Mouse (Mus musculus) erythroblast, adult 5-6 weeks (primary cell): ENCODE measurements around the gene Pa2g4. TPM values are rescaled to one million over a fixed set of nuclear protein-coding genes. Genes with fewer than 3 reads are reported as not detected.

Experiments
- ATAC-seq: replicated peaks from 2 replicates; pipeline ENCODE4 v1.8.0; 2016; ENCODE audit warnings: moderate number of reproducible peaks, mild to moderate bottlenecking, moderate TSS enrichment, inconsistent platforms; ENCODE audit not compliant: poor library complexity, low FRiP score, severe bottlenecking
- total RNA-seq, 2 experiments: library from RNA; stranded (forward) in 1 of 2; stranded (reverse) in 1 of 2; fragments of 150-400 nt in 1 of 2; fragments of 200-764, 138-1000 nt in 1 of 2; gene quantifications; 2 replicates each; pipeline versions ENCODE4 v1.2.3 to v1.2.4; 2015 to 2017; ENCODE audit warnings: low replicate concordance in 2 of 2

Gene Pa2g4
- total RNA-seq, 2 experiments from 2014 or later = 42.9 to 71.3 TPM

GRCm38 (mm10) chr10:128509831-128510230 lies 56.0 kb downstream of the Pa2g4 start:
- no peak for ATAC-seq

GRCm38 (mm10) chr10:128509203-128509602 lies 56.6 kb downstream of the Pa2g4 start:
- no peak for ATAC-seq

- no peak for ATAC-seq
Observed at GRCm38 (mm10) chr10:128508260-128508659, 57.5 kb downstream of the Pa2g4 start.

Other genes starting within 250 kb of the Pa2g4 start
- 30.7 and 48.6 TPM in 2 replicates for gene Cnpy2, start 243.5 kb downstream of the Pa2g4 start, total RNA-seq (2015; ENCODE audit: low replicate concordance)
- 15.5 and 38.3 TPM in 2 replicates for gene Cnpy2, start 243.5 kb downstream of the Pa2g4 start, total RNA-seq (2017; ENCODE audit: low replicate concordance)
- 60.5 and 67.5 TPM in 2 replicates for gene Cs, start 228.3 kb downstream of the Pa2g4 start, total RNA-seq (2015; ENCODE audit: low replicate concordance)
- 26.2 and 30.6 TPM in 2 replicates for gene Cs, start 228.3 kb downstream of the Pa2g4 start, total RNA-seq (2017; ENCODE audit: low replicate concordance)
- gene Coq10a, start 197.0 kb downstream of the Pa2g4 start, total RNA-seq (2015; ENCODE audit: low replicate concordance) = 1.9 and 5.6 TPM in 2 replicates
- 2.8 and 3.2 TPM in 2 replicates for gene Coq10a, start 197.0 kb downstream of the Pa2g4 start, total RNA-seq (2017; ENCODE audit: low replicate concordance)
- 7.7 and 30.0 TPM in 2 replicates for gene Ankrd52, start 188.9 kb downstream of the Pa2g4 start, total RNA-seq (2015; ENCODE audit: low replicate concordance)
- 2.9 and 3.5 TPM in 2 replicates for gene Ankrd52, start 188.9 kb downstream of the Pa2g4 start, total RNA-seq (2017; ENCODE audit: low replicate concordance)
- gene Slc39a5, start 164.8 kb downstream of the Pa2g4 start, total RNA-seq (2015; ENCODE audit: low replicate concordance) = not detected in 2 replicates
- not detected in 2 replicates for gene Slc39a5, start 164.8 kb downstream of the Pa2g4 start, total RNA-seq (2017; ENCODE audit: low replicate concordance)
- 11.1 and 20.1 TPM in 2 replicates for gene Nabp2, start 154.5 kb downstream of the Pa2g4 start, total RNA-seq (2015; ENCODE audit: low replicate concordance)
- 7.4 and 15.2 TPM in 2 replicates for gene Nabp2, start 154.5 kb downstream of the Pa2g4 start, total RNA-seq (2017; ENCODE audit: low replicate concordance)
- gene Rnf41, start 154.3 kb downstream of the Pa2g4 start, total RNA-seq (2015; ENCODE audit: low replicate concordance) = 2.9 and 4.6 TPM in 2 replicates
- 2.9 and 3.3 TPM in 2 replicates for gene Rnf41, start 154.3 kb downstream of the Pa2g4 start, total RNA-seq (2017; ENCODE audit: low replicate concordance)
- gene Smarcc2, start 106.7 kb downstream of the Pa2g4 start, total RNA-seq (2015; ENCODE audit: low replicate concordance) = 22.1 and 31.6 TPM in 2 replicates
- gene Smarcc2, start 106.7 kb downstream of the Pa2g4 start, total RNA-seq (2017; ENCODE audit: low replicate concordance) = 29.0 and 34.7 TPM in 2 replicates
- 410 and 475 TPM in 2 replicates for gene Myl6, start 71.8 kb downstream of the Pa2g4 start, total RNA-seq (2015; ENCODE audit: low replicate concordance)
- 558 TPM in 2 replicates for gene Myl6, start 71.8 kb downstream of the Pa2g4 start, total RNA-seq (2017; ENCODE audit: low replicate concordance)
- 5.4 TPM in 1 of 2 replicates, not detected in the other for gene Myl6b, start 67.3 kb downstream of the Pa2g4 start, total RNA-seq (2015; ENCODE audit: low replicate concordance)
- 0.85 TPM in 1 of 2 replicates, not detected in the other for gene Myl6b, start 67.3 kb downstream of the Pa2g4 start, total RNA-seq (2017; ENCODE audit: low replicate concordance)
- 15.2 and 16.9 TPM in 2 replicates for gene Esyt1, start 40.1 kb downstream of the Pa2g4 start, total RNA-seq (2015; ENCODE audit: low replicate concordance)
- 24.8 and 27.9 TPM in 2 replicates for gene Esyt1, start 40.1 kb downstream of the Pa2g4 start, total RNA-seq (2017; ENCODE audit: low replicate concordance)
- gene Zc3h10, start 18.2 kb downstream of the Pa2g4 start, total RNA-seq (2015; ENCODE audit: low replicate concordance) = 0.19 and 0.63 TPM in 2 replicates
- gene Zc3h10, start 18.2 kb downstream of the Pa2g4 start, total RNA-seq (2017; ENCODE audit: low replicate concordance) = 2.8 and 3.2 TPM in 2 replicates
- gene Rpl41, start 16.7 kb downstream of the Pa2g4 start, total RNA-seq (2015; ENCODE audit: low replicate concordance) = 936 and 1,095 TPM in 2 replicates
- 729 and 801 TPM in 2 replicates for gene Rpl41, start 16.7 kb downstream of the Pa2g4 start, total RNA-seq (2017; ENCODE audit: low replicate concordance)
- gene Erbb3, start 23.7 kb upstream of the Pa2g4 start, total RNA-seq (2015; ENCODE audit: low replicate concordance) = 0.63 TPM in 1 of 2 replicates, not detected in the other
- gene Erbb3, start 23.7 kb upstream of the Pa2g4 start, total RNA-seq (2017; ENCODE audit: low replicate concordance) = 0.09 TPM in 1 of 2 replicates, not detected in the other
- 345 and 426 TPM in 2 replicates for gene Rps26, start 60.8 kb upstream of the Pa2g4 start, total RNA-seq (2015; ENCODE audit: low replicate concordance)
- 114 and 205 TPM in 2 replicates for gene Rps26, start 60.8 kb upstream of the Pa2g4 start, total RNA-seq (2017; ENCODE audit: low replicate concordance)
- not detected in 2 replicates for gene Ikzf4, start 80.0 kb upstream of the Pa2g4 start, total RNA-seq (2015; ENCODE audit: low replicate concordance)
- 0.09 TPM in 1 of 2 replicates, not detected in the other for gene Ikzf4, start 80.0 kb upstream of the Pa2g4 start, total RNA-seq (2017; ENCODE audit: low replicate concordance)
- gene Suox, start 108.1 kb upstream of the Pa2g4 start, total RNA-seq (2015; ENCODE audit: low replicate concordance) = 3.1 and 7.5 TPM in 2 replicates
- 8.4 and 11.3 TPM in 2 replicates for gene Suox, start 108.1 kb upstream of the Pa2g4 start, total RNA-seq (2017; ENCODE audit: low replicate concordance)
- gene Rab5b, start 130.3 kb upstream of the Pa2g4 start, total RNA-seq (2015; ENCODE audit: low replicate concordance) = 26.9 and 42.2 TPM in 2 replicates
- gene Rab5b, start 130.3 kb upstream of the Pa2g4 start, total RNA-seq (2017; ENCODE audit: low replicate concordance) = 64.8 and 71.7 TPM in 2 replicates
- gene Pmel, start 138.2 kb upstream of the Pa2g4 start, total RNA-seq (2015; ENCODE audit: low replicate concordance) = not detected in 2 replicates
- not detected in 2 replicates for gene Pmel, start 138.2 kb upstream of the Pa2g4 start, total RNA-seq (2017; ENCODE audit: low replicate concordance)
- 29.8 and 37.2 TPM in 2 replicates for gene Cdk2, start 139.0 kb upstream of the Pa2g4 start, total RNA-seq (2015; ENCODE audit: low replicate concordance)
- gene Cdk2, start 139.0 kb upstream of the Pa2g4 start, total RNA-seq (2017; ENCODE audit: low replicate concordance) = 21.0 and 34.3 TPM in 2 replicates
- gene Dgka, start 178.9 kb upstream of the Pa2g4 start, total RNA-seq (2015; ENCODE audit: low replicate concordance) = 8.2 and 13.4 TPM in 2 replicates
- 2.9 and 4.7 TPM in 2 replicates for gene Dgka, start 178.9 kb upstream of the Pa2g4 start, total RNA-seq (2017; ENCODE audit: low replicate concordance)
- 2.5 and 17.5 TPM in 2 replicates for gene Pym1, start 181.9 kb upstream of the Pa2g4 start, total RNA-seq (2015; ENCODE audit: low replicate concordance)
- 9.1 and 12.4 TPM in 2 replicates for gene Pym1, start 181.9 kb upstream of the Pa2g4 start, total RNA-seq (2017; ENCODE audit: low replicate concordance)
- gene Mmp19, start 224.9 kb upstream of the Pa2g4 start, total RNA-seq (2015; ENCODE audit: low replicate concordance) = 0.38 TPM in 1 of 2 replicates, not detected in the other
- gene Mmp19, start 224.9 kb upstream of the Pa2g4 start, total RNA-seq (2017; ENCODE audit: low replicate concordance) = 0.85 and 1.5 TPM in 2 replicates
- gene Dnajc14, start 238.1 kb upstream of the Pa2g4 start, total RNA-seq (2015; ENCODE audit: low replicate concordance) = 16.5 and 17.6 TPM in 2 replicates
- 9.5 and 9.6 TPM in 2 replicates for gene Dnajc14, start 238.1 kb upstream of the Pa2g4 start, total RNA-seq (2017; ENCODE audit: low replicate concordance)
- gene Tmem198b, start 238.4 kb upstream of the Pa2g4 start, total RNA-seq (2015; ENCODE audit: low replicate concordance) = 0.19 and 1.7 TPM in 2 replicates
- 0.42 and 3.7 TPM in 2 replicates for gene Tmem198b, start 238.4 kb upstream of the Pa2g4 start, total RNA-seq (2017; ENCODE audit: low replicate concordance)